Comparison of ENCODE assay signal across 8 mouse cellular contexts in the genomic region with DNA sequence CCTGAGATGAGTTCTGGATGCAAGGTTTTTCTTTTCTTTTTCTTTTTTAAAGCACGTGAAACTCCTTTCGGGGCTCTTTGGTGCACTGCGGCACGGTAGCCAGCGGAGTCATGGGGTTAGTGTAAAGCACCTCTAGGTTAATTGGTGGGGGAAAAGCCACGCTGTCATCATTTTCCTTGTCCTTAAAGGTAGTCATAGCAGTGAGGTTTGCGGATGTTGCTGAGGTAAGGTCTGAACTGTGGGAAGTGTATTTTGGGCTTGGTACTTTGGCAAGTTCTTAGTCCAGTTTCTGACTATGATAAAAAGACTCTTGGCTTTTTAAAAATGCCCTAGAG. TPM values are rescaled to one million over a fixed set of nuclear protein-coding genes. Genes with fewer than 3 reads are reported as not detected.
DNase-seq lines count a peak whose midpoint lies in the region; ATAC-seq and TF ChIP-seq lines count a peak whose summit lies in the region.

No protein-coding gene starts in this region.

- peak; percentile 22; the same call in 1 of the 2 replicates for ATAC-seq in intestine, embryonic 16.5 days
- 0 out of 2 replicates have a peak, but pooled peaks have one; percentile 41 for ATAC-seq in neural tube, embryonic 12.5 days (ENCODE audit: low FRiP score, low read depth)

- no peak for TF ChIP-seq CTCF in liver, adult 2 months (IDR thresholded peaks at IDR 0.05; ENCODE audit: low read depth, low read length)

- H3K9ac ChIP-seq in liver, adult 2 months (ENCODE audit: low read depth, low read length): peak overlapping the region; percentile 87
- H3K9ac ChIP-seq in intestine, embryonic 16.5 days (ENCODE audit: low read depth, low read length): peak overlapping the region; percentile 86
- H3K9ac ChIP-seq in neural tube, embryonic 12.5 days: peak overlapping the region; percentile 90

- peak overlapping the region; percentile 61 for H3K4me2 ChIP-seq in intestine, embryonic 16.5 days (ENCODE audit: low read depth, low read length)
- peak overlapping the region; percentile 90 for H3K4me2 ChIP-seq in neural tube, embryonic 12.5 days (replicated peaks)

- no peaks in the 10 kb centered on the region for H3K36me3 ChIP-seq in liver, adult 2 months (ENCODE audit: control insufficient read depth, insufficient read depth, low read length)
- peaks cover 15% of the 10 kb centered on the region for H3K36me3 ChIP-seq in embryonic facial prominence, embryonic 10.5 days (replicated peaks)
- no peaks in the 10 kb centered on the region for H3K36me3 ChIP-seq in intestine, embryonic 16.5 days (ENCODE audit: control insufficient read depth, insufficient read depth, low read length)
- H3K36me3 ChIP-seq in neural tube, embryonic 12.5 days: no peaks in the 10 kb centered on the region

- under 1% methylated on average over 7 of the region's 7 CpGs for WGBS in liver, adult 2 months
- WGBS in embryonic facial prominence, embryonic 10.5 days: under 1% methylated on average over 7 of the region's 7 CpGs
- WGBS in intestine, embryonic 16.5 days: under 1% methylated on average over 7 of the region's 7 CpGs
- WGBS in neural tube, embryonic 12.5 days: under 1% methylated on average over 7 of the region's 7 CpGs

- TF ChIP-seq POLR2A in liver, adult 2 months (IDR thresholded peaks at IDR 0.05; ENCODE audit: extremely low read depth, insufficient read depth, low read length): no peak

- H3K27me3 ChIP-seq in liver, adult 2 months (ENCODE audit: control insufficient read depth, insufficient read depth, low read length): no peaks in the 10 kb centered on the region
- no peaks in the 10 kb centered on the region for H3K27me3 ChIP-seq in embryonic facial prominence, embryonic 10.5 days (replicated peaks; ENCODE audit: low read depth, poor library complexity, severe bottlenecking)
- H3K27me3 ChIP-seq in intestine, embryonic 16.5 days (replicated peaks; ENCODE audit: control insufficient read depth, insufficient read depth, low read length): no peaks in the 10 kb centered on the region
- H3K27me3 ChIP-seq in neural tube, embryonic 12.5 days (replicated peaks): no peaks in the 10 kb centered on the region

- H3K27ac ChIP-seq in liver, adult 2 months (replicated peaks; ENCODE audit: insufficient read depth, low read depth, low read length): peak overlapping the region; percentile 59
- H3K27ac ChIP-seq in embryonic facial prominence, embryonic 10.5 days (replicated peaks): peak overlapping the region; percentile 98
- H3K27ac ChIP-seq in intestine, embryonic 16.5 days (ENCODE audit: low read length): peak overlapping the region; percentile 89
- H3K27ac ChIP-seq in neural tube, embryonic 12.5 days: no peak overlapping the region

- H3K9me3 ChIP-seq in embryonic facial prominence, embryonic 10.5 days: 0 out of 2 replicates have a peak, but pooled peaks cover 4% of the 10 kb centered on the region
- no peaks in the 10 kb centered on the region for H3K9me3 ChIP-seq in intestine, embryonic 16.5 days (ENCODE audit: control insufficient read depth, low read length)
- no peaks in the 10 kb centered on the region for H3K9me3 ChIP-seq in neural tube, embryonic 12.5 days

- peaks cover 2% of the 10 kb centered on the region; the same call in 1 of the 2 replicates for H3K4me1 ChIP-seq in liver, adult 2 months (ENCODE audit: control insufficient read depth, insufficient read depth, low read length)
- H3K4me1 ChIP-seq in embryonic facial prominence, embryonic 10.5 days: peaks cover 19% of the 10 kb centered on the region
- H3K4me1 ChIP-seq in intestine, embryonic 16.5 days (ENCODE audit: control insufficient read depth, insufficient read depth, low read length): peaks cover 5% of the 10 kb centered on the region
- H3K4me1 ChIP-seq in neural tube, embryonic 12.5 days: peaks cover 15% of the 10 kb centered on the region

- peaks cover 8% of the 10 kb centered on the region; the same call in 1 of the 2 replicates for H3K79me2 ChIP-seq in liver, adult 2 months (ENCODE audit: control insufficient read depth, insufficient read depth, low read length)

- DNase-seq in liver, adult 2 months (ENCODE audit: extremely low read depth, low read depth, low spot score): peak; percentile 49
- no peak for DNase-seq in liver
- no peak for DNase-seq in embryonic facial prominence, embryonic 10.5 days (ENCODE audit: low spot score)
- DNase-seq in cerebellum, adult 9-10 months: no peak
- DNase-seq in right cerebral cortex, adult 2 months (ENCODE audit: low spot score in 2 of 2): no peak
- no peak for DNase-seq in frontal cortex, postnatal 14 days (ENCODE audit: low spot score in 2 of 2)

- peak overlapping the region; percentile 89 for H3K4me3 ChIP-seq in liver, adult 2 months (ENCODE audit: insufficient read depth, low read depth, low read length)
- peak overlapping the region; percentile 97 for H3K4me3 ChIP-seq in embryonic facial prominence, embryonic 10.5 days
- H3K4me3 ChIP-seq in intestine, embryonic 16.5 days (ENCODE audit: low read length): peak overlapping the region; percentile 98
- H3K4me3 ChIP-seq in neural tube, embryonic 12.5 days: peak overlapping the region; percentile 94

RNA-seq across cellular contexts. Expression of a gene that starts 0.7 kb away (rescaled TPM):
- total RNA-seq in liver, adult 2 months (2014; rRNA removed): 4.6 and 5.7 TPM in 2 replicates
- polyA plus RNA-seq in liver, adult 2 months (2012; rRNA removed): 1.4 and 1.5 TPM in 2 replicates
- 19.3 and 20.0 TPM in 2 replicates for polyA plus RNA-seq in embryonic facial prominence, embryonic 10.5 days (2016; fragmentation: Nextera tagmentation; extraction: Ambion mirVana)
- 10.1 and 10.2 TPM in 2 replicates for polyA plus RNA-seq in intestine, embryonic 16.5 days (2015; fragmentation: Nextera tagmentation; extraction: Ambion mirVana)
- 24.4 TPM in 2 replicates for polyA plus RNA-seq in neural tube, embryonic 12.5 days (2016; fragmentation: Nextera tagmentation; extraction: Ambion mirVana)
